ENCODE assay signal across 8 mouse cellular contexts in genomic region chr11:119089235-119090075, GRCm38 (mm10). TPM values are rescaled to one million over a fixed set of nuclear protein-coding genes. Genes with fewer than 3 reads are reported as not detected.
DNase-seq lines count a peak whose midpoint lies in the region; ATAC-seq and TF ChIP-seq lines count a peak whose summit lies in the region.

No protein-coding gene starts in this region.

- no peak overlapping the region for H3K4me3 ChIP-seq in thymus, adult 2 months (ENCODE audit: control insufficient read depth, insufficient read depth, low read length)
- peak overlapping the region; percentile 64 for H3K4me3 ChIP-seq in forebrain, embryonic 10.5 days
- H3K4me3 ChIP-seq in liver, embryonic 15.5 days (replicated peaks): peak overlapping the region; percentile 49
- peak overlapping the region; percentile 71 for H3K4me3 ChIP-seq in small intestine, adult 2 months (ENCODE audit: low read depth, low read length)

- H3K4me2 ChIP-seq in liver, embryonic 15.5 days: peak overlapping the region; percentile 67

- H3K9ac ChIP-seq in liver, embryonic 15.5 days: no peak overlapping the region

- no peak for TF ChIP-seq CTCF in thymus, adult 2 months (IDR thresholded peaks at IDR 0.05; ENCODE audit: borderline replicate concordance, control insufficient read depth, extremely low read depth, insufficient read depth, low read length, poor library complexity)
- TF ChIP-seq CTCF in small intestine, adult 2 months (IDR thresholded peaks at IDR 0.05; ENCODE audit: extremely low read depth, insufficient read length, insufficient replicate concordance, low read depth, low read length): no peak

- no peak for TF ChIP-seq POLR2A in thymus, adult 2 months (IDR thresholded peaks at IDR 0.05; ENCODE audit: control insufficient read depth, extremely low read depth, insufficient read depth, low read length, poor library complexity)
- no peak for TF ChIP-seq POLR2A in small intestine, adult 2 months (IDR thresholded peaks at IDR 0.05; ENCODE audit: low read depth, low read length)

- ATAC-seq in liver, embryonic 15.5 days (ENCODE audit: insufficient read depth): no peak

- peaks cover 50% of the 10 kb centered on the region for H3K4me1 ChIP-seq in thymus, adult 2 months (replicated peaks; ENCODE audit: control insufficient read depth, insufficient read depth, low read length)
- H3K4me1 ChIP-seq in forebrain, embryonic 10.5 days: peaks cover 70% of the 10 kb centered on the region
- H3K4me1 ChIP-seq in liver, embryonic 15.5 days (replicated peaks): peaks cover 46% of the 10 kb centered on the region
- H3K4me1 ChIP-seq in small intestine, adult 2 months (ENCODE audit: control insufficient read depth, insufficient read depth, insufficient read length, low read length): peaks cover 36% of the 10 kb centered on the region

- 2% methylated on average over 41 of the region's 41 CpGs for WGBS in thymus, adult 2 months
- under 1% methylated on average over 41 of the region's 41 CpGs for WGBS in forebrain, embryonic 10.5 days
- WGBS in liver, embryonic 15.5 days (ENCODE audit: insufficient replicate concordance): 2% methylated on average over 41 of the region's 41 CpGs
- WGBS in small intestine, adult 2 months: 2% methylated on average over 41 of the region's 41 CpGs

- no peak overlapping the region for H3K27ac ChIP-seq in thymus, adult 2 months (ENCODE audit: control insufficient read depth, insufficient read depth, low read length)
- peak overlapping the region; percentile 82 for H3K27ac ChIP-seq in forebrain, embryonic 10.5 days
- H3K27ac ChIP-seq in liver, embryonic 15.5 days (replicated peaks): no peak overlapping the region
- H3K27ac ChIP-seq in small intestine, adult 2 months (ENCODE audit: insufficient read depth, low read depth, low read length): no peak overlapping the region

- peak; percentile 15 to 28 for DNase-seq in thymus, postnatal 36 days
- DNase-seq in thymus, adult 2 months: no peak
- no peak for DNase-seq in forebrain, embryonic 10.5 days (ENCODE audit: extremely low spot score, low spot score)
- peak; percentile 85 for DNase-seq in induced T-regulatory cell, adult 2 months (ENCODE audit: low read depth)
- DNase-seq in frontal cortex, postnatal 25 days (ENCODE audit: low spot score in 2 of 2): no peak
- no peak for DNase-seq in layer of hippocampus, adult 11-12 months (ENCODE audit: low spot score)

- H3K36me3 ChIP-seq in thymus, adult 2 months (ENCODE audit: control insufficient read depth, insufficient read depth, low read length): no peaks in the 10 kb centered on the region
- H3K36me3 ChIP-seq in forebrain, embryonic 10.5 days (replicated peaks): no peaks in the 10 kb centered on the region
- H3K36me3 ChIP-seq in liver, embryonic 15.5 days (replicated peaks): no peaks in the 10 kb centered on the region
- H3K36me3 ChIP-seq in small intestine, adult 2 months (ENCODE audit: control insufficient read depth, insufficient read depth, low read length): no peaks in the 10 kb centered on the region

- no peaks in the 10 kb centered on the region for H3K9me3 ChIP-seq in forebrain, embryonic 10.5 days
- no peaks in the 10 kb centered on the region for H3K9me3 ChIP-seq in liver, embryonic 15.5 days (replicated peaks)

- peaks cover 22% of the 10 kb centered on the region for H3K27me3 ChIP-seq in thymus, adult 2 months (ENCODE audit: control insufficient read depth, insufficient read depth, low read length)
- peaks cover 94% of the 10 kb centered on the region for H3K27me3 ChIP-seq in forebrain, embryonic 10.5 days (ENCODE audit: poor library complexity, severe bottlenecking)
- H3K27me3 ChIP-seq in liver, embryonic 15.5 days: peaks cover 94% of the 10 kb centered on the region
- peaks cover 37% of the 10 kb centered on the region for H3K27me3 ChIP-seq in small intestine, adult 2 months (ENCODE audit: control insufficient read depth, insufficient read depth, low read length)

RNA-seq across cellular contexts. Expression of gene Cbx4, which starts 3.4 kb away (rescaled TPM):
- 54.7 and 56.8 TPM in 2 replicates for polyA plus RNA-seq in thymus, adult 2 months (2012; rRNA removed)
- 3.3 and 4.6 TPM in 2 replicates for polyA plus RNA-seq in forebrain, embryonic 10.5 days (2016; fragmentation: Nextera tagmentation; extraction: Ambion mirVana)
- 2.8 and 2.9 TPM in 2 replicates for polyA plus RNA-seq in liver, embryonic 15.5 days (2015; fragmentation: Nextera tagmentation; extraction: Ambion mirVana)
- 4.2 and 7.6 TPM in 2 replicates for polyA plus RNA-seq in small intestine, adult 2 months (2012; rRNA removed)

RNA-seq across cellular contexts. Expression of gene Cbx8, which starts 48.7 kb away (rescaled TPM):
- 8.1 and 8.2 TPM in 2 replicates for polyA plus RNA-seq in thymus, adult 2 months (2012; rRNA removed)
- 9.5 and 11.3 TPM in 2 replicates for polyA plus RNA-seq in forebrain, embryonic 10.5 days (2016; fragmentation: Nextera tagmentation; extraction: Ambion mirVana)
- polyA plus RNA-seq in liver, embryonic 15.5 days (2015; fragmentation: Nextera tagmentation; extraction: Ambion mirVana): 3.3 and 3.5 TPM in 2 replicates
- polyA plus RNA-seq in small intestine, adult 2 months (2012; rRNA removed): 4.4 and 4.7 TPM in 2 replicates

Comparison
In these comparisons a context has a peak if more than half of its experiments do, and no peak if none do; other contexts are left out.
1. DNase-seq: peak in thymus, postnatal 36 days (2 of 2) and induced T-regulatory cell, adult 2 months (single experiment); none in thymus, adult 2 months (single experiment), forebrain, embryonic 10.5 days (single experiment), frontal cortex, postnatal 25 days (0 of 2) and layer of hippocampus, adult 11-12 months (single experiment).